Mouse (Mus musculus) spleen, adult 2 months (tissue): Measurements from ENCODE around the gene Plcb4. TPM values are rescaled to one million over a fixed set of nuclear protein-coding genes. Genes with fewer than 3 reads are reported as not detected.
"Not testable (repeated sequence)": the region's sequence is repeated elsewhere in the genome, so short reads cannot be mapped to it uniquely, and the experiment has no call there.

Experiments used
- DNase-seq, 2 experiments: peaks; one replicate each; pipeline versions ENCODE4 v3.0.0 to v3.0.0-alpha.2; 2012 to 2021; ENCODE audit warnings: low spot score in 2 of 2, low read depth in 1 of 2
- H3K27ac ChIP-seq: fragments of 200-500 bp; 2 replicates; pipeline ENCODE4 v1.5.1; 2012; ENCODE audit warnings: low read length, inconsistent platforms; ENCODE audit not compliant: insufficient read depth
- H3K27me3 ChIP-seq: fragments of 200-500 bp; 2 replicates; pipeline ENCODE4 v1.6.1; 2012; ENCODE audit warnings: mild to moderate bottlenecking, moderate library complexity, low read length, inconsistent platforms; ENCODE audit not compliant: control insufficient read depth, insufficient read depth
- H3K36me3 ChIP-seq: fragments of 200-500 bp; 2 replicates; pipeline ENCODE4 v1.6.1; 2012; ENCODE audit warnings: mild to moderate bottlenecking, low read length, inconsistent platforms; ENCODE audit not compliant: control insufficient read depth, insufficient read depth
- H3K4me1 ChIP-seq: fragments of 200-500 bp; 2 replicates; pipeline ENCODE4 v1.6.1; 2011; ENCODE audit warnings: inconsistent platforms; ENCODE audit not compliant: control insufficient read depth, insufficient read depth, insufficient read length
- H3K4me3 ChIP-seq: fragments of 200-500 bp; 2 replicates; pipeline ENCODE4 v1.5.1; 2011; ENCODE audit warnings: mild to moderate bottlenecking, inconsistent platforms; ENCODE audit not compliant: insufficient read depth, insufficient read length; ENCODE audit errors: extremely low read depth
- CTCF ChIP-seq: fragments of 200-500 bp; IDR thresholded peaks from 2 replicates; pipeline ENCODE4 v1.5.1; 2011; ENCODE audit warnings: mild to moderate bottlenecking, inconsistent platforms; ENCODE audit not compliant: insufficient read depth, insufficient read length, insufficient replicate concordance; ENCODE audit errors: extremely low read depth
- POLR2A ChIP-seq: fragments of 200-500 bp; IDR thresholded peaks from 2 replicates; pipeline ENCODE4 v1.6.1; 2011; ENCODE audit warnings: low read depth, low read length, inconsistent platforms
- WGBS: fragments of 180-500 bp; shearing (Covaris S2); methylation state at CpG from one replicate; pipeline ENCODE4 v1.1.7; 2018; 5-methylcytosine and 5-hydroxymethylcytosine counted together
- polyA plus RNA-seq: library from polyadenylated mRNA; depleted of rRNA; stranded (reverse); fragments of >200 nt; gene quantifications from 2 replicates; pipeline ENCODE4 v1.2.3, GENCODE M21; 2012

Gene Plcb4
- polyA plus RNA-seq, 1 experiment, result 2.4 TPM

DNA sequence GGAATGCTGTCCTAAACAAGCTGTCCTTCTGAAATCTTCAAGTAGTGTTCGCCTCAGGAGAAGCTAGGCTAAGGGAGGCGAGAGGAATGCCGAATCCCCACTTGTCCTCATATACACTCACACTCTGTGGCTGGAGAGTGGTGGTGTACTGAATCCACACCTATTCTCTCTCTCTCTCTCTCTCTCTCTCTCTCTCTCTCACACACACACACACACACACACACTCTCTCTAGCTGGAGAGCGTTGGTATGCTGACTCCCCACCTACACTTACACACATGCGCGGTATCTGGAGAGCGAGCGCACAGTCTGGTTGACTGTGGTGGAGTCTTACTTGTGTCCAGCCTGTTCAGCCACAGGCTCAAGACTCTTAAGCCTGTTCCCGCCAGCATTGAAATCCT, 68.3 kb downstream of the Plcb4 start:
- no peak for DNase-seq
- Histone ChIP-seq H3K27me3 (no peaks in the 10 kb centered on the region), H3K4me3 (no peak overlapping the region), H3K4me1 (no peaks in the 10 kb centered on the region), H3K36me3 (no peaks in the 10 kb centered on the region), H3K27ac (no peak overlapping the region)
- 90% methylated on average over 9 of the region's 9 CpGs for WGBS
- no peak for TF ChIP-seq POLR2A
- TF ChIP-seq CTCF, result no peak

DNA sequence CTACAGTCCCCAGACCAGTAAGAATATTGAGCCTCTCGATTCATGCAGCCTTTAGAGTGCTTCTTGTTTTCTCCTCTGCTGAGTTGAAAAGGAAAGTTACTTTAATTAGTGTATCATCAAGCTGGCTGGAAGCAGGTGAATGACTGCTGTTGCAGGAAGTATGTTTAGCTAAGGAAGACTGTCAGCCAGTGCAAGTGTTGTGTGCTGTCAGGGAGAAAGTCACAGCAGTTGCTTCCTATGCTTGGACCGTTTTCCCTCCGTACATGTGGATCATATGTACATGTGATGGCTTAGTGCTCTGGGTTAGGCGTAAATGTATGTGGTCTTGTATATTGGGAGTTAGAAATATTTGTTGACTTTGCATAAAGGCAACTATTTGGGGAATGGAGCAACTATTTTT, 69.1 kb downstream of the Plcb4 start:
- Histone ChIP-seq H3K27me3 (no peaks in the 10 kb centered on the region), H3K4me3 (no peak overlapping the region), H3K4me1 (no peaks in the 10 kb centered on the region), H3K36me3 (no peaks in the 10 kb centered on the region), H3K27ac (no peak overlapping the region)
- TF ChIP-seq CTCF, result no peak
- TF ChIP-seq POLR2A, result no peak
- no peak for DNase-seq
- 56% methylated on average over 4 of the region's 4 CpGs for WGBS

DNA sequence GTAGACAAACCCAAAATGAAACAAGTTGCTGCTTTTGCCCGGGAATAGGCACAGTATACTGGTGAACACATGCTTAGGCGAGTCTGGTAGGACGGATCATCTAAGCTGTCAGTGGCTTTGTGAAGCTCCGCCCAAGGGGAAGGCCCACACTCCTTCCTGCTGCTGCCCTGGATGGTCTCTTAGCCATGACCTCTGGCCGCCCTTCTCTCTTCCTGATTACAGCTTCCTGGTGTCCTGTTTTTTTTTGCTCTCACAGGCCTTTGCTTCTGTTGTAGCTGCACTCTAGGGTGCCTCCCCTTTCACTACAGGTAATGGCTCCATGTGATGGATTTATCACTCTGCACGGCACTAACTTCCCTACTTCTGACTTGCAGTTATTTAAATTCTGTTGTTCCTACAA, 72.8 kb downstream of the Plcb4 start:
- H3K27me3 ChIP-seq, result no peaks in the 10 kb centered on the region
- no peak overlapping the region for H3K27ac ChIP-seq
- H3K4me3 ChIP-seq, result no peak overlapping the region
- DNase-seq, result no peak
- H3K36me3 ChIP-seq, result no peaks in the 10 kb centered on the region
- no peaks in the 10 kb centered on the region for H3K4me1 ChIP-seq
- TF ChIP-seq POLR2A (no peak), CTCF (no peak)
- 59% methylated on average over 6 of the region's 6 CpGs for WGBS

DNA sequence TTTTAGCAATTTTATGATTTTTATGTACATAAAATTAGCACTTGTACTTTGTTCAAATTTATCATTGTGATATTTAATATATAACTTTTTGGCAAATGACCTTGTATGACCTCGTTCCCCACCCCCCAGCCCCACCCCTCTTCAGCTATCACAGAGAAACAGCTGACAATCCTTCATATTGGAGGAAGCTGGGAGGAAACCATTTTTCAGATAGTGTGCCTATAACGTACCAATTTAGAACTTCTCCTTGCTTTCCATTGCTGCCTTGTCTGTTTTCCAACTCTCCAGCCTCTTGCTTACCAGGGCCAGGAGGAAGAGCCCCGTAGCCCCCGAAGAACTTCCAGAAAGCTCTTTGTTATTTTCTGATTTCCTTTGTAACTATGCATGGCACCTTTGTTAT, 73.8 kb downstream of the Plcb4 start:
- H3K4me3 ChIP-seq, result no peak overlapping the region
- H3K4me1 ChIP-seq, result no peaks in the 10 kb centered on the region
- H3K27ac ChIP-seq, result no peak overlapping the region
- no peaks in the 10 kb centered on the region for H3K27me3 ChIP-seq
- H3K36me3 ChIP-seq, result no peaks in the 10 kb centered on the region
- WGBS, result 35% methylated on average over 4 of the region's 4 CpGs
- DNase-seq, result no peak
- no peak for TF ChIP-seq CTCF
- no peak for TF ChIP-seq POLR2A

DNA sequence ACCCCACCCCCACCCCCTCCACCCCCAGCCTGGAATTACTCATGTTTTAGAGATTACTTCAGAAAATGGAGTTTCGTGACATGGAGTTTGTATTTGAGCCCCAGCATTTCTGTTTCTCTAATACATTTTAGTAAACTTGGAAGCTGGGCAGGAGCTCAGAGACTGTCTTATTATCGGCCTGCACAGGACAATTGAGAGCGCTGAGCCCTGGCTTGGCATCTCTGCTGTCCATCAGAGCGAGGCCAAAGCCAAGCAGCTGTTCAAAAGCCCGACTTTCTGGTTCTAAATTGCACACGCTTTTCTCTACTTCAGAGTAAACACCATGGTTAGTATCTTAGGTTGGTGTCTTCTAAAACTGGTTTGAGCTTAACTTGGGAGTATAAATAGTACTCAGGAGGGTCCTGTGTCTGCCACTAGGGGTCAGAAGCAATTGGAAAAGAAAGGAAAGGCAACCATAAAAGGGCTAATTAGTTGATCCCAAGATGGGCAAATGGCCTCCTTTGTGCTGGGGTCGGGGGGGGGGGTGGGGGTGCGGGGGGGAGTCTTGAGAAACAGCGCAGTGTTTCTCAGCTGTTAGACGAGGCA, 75.2 kb downstream of the Plcb4 start:
- no peak for DNase-seq
- no peak overlapping the region for H3K27ac ChIP-seq
- no peaks in the 10 kb centered on the region for H3K27me3 ChIP-seq

DNA sequence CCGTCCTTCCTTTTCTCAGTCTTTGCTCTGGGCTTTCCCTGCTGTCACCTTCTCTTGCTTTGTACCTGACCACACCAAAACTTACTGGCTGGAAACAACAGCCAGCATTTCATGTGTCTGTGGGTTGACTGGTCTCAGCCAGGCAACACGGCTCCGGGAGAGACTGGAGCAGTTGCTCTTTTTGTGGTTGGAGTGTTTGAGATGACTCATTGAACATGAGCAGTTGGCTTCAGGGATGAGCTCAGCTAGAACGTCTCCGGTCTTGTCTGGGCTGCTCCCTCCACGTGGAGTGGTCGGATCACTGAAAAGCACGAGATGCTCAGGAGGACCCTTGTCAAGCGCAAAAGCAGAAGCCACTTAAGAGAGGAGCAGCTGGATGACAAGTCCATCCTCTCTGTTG, 78.7 kb downstream of the Plcb4 start:
- DNase-seq, result no peak
- no peaks in the 10 kb centered on the region for H3K36me3 ChIP-seq
- H3K4me3 ChIP-seq, result no peak overlapping the region
- TF ChIP-seq POLR2A, result no peak
- no peak for TF ChIP-seq CTCF
- no peaks in the 10 kb centered on the region for H3K27me3 ChIP-seq
- H3K27ac ChIP-seq, result no peak overlapping the region
- H3K4me1 ChIP-seq, result no peaks in the 10 kb centered on the region
- 57% methylated on average over 9 of the region's 9 CpGs for WGBS

More for the DNA sequence above, 75.2 kb downstream of the Plcb4 start:
- H3K36me3 ChIP-seq, result no peaks in the 10 kb centered on the region
- no peaks in the 10 kb centered on the region for H3K4me1 ChIP-seq
- TF ChIP-seq CTCF (no peak), POLR2A (no peak)
- WGBS, result 78% methylated on average over 10 of the region's 10 CpGs
- H3K4me3 ChIP-seq, result no peak overlapping the region

DNA sequence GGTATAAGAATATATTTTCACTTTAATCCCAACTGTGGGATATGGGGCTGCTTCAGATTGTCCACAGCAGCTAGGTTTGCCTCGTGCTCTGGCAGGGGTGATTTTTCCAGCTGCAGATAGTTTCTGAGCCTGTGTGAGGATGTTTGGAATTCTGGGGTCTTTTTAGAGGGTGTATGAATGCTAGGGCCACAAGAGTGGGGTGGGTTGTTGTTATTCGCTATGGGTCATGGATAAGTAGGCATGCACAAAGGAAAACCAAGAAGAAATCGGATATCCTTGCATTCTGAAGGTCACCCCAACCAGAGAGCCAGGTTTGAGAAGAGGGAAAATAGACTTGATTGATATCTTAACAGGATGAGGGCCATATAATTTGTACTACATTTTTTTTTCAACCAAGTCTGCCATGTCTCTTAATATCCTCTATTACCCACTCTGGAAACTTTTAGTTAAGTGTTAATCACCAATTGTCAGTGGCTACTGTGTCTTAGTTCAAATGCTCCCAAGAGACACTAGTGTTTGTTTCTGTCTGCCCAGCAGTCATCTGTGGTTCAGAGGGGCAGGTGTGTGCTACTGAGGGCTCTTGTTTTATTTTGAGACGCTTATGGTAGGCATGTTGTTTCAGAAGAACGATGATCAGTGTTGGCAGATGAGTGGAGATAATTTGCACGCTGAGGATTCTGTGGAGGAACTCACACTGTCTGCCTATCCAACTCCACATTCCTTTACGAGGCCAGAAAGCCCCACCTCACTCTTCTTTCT, 79.4 kb downstream of the Plcb4 start:
- H3K36me3 ChIP-seq, H3K4me3 ChIP-seq, H3K4me1 ChIP-seq, H3K27me3 ChIP-seq, H3K27ac ChIP-seq, DNase-seq: not testable (repeated sequence)
- 79% methylated on average over 7 of the region's 7 CpGs for WGBS

DNA sequence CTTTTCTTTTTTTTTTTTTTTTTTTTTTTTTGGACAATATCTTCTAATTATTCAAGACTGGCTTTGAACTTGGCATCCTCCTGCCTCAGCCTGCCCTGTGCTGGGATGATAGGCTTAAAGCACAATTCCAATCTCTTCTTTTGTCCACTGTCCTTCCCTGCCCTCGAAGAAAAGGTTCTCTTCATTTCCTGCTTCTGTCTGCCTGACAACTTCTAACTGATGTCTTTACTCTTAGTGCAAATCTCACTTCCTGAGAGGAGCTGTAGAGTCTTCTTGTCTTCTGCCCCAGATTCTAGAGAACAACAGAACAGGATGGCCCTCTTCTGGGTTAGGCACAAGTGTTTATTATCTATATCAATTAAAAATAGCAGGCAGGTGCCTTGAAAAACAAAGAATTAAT, 80.1 kb downstream of the Plcb4 start:
- H3K27me3 ChIP-seq, result no peaks in the 10 kb centered on the region
- H3K36me3 ChIP-seq, result no peaks in the 10 kb centered on the region
- TF ChIP-seq POLR2A (no peak), CTCF (no peak)
- no peak overlapping the region for H3K4me3 ChIP-seq
- H3K27ac ChIP-seq, result no peak overlapping the region
- H3K4me1 ChIP-seq, result no peaks in the 10 kb centered on the region
- 10% methylated on average over 1 of the region's 1 CpGs for WGBS
- no peak for DNase-seq
